8 mouse cellular contexts compared by ENCODE assay signal in genomic region chrX:134599922-134600565, GRCm38 (mm10). TPM values are rescaled to one million over a fixed set of nuclear protein-coding genes. Genes with fewer than 3 reads are reported as not detected.
DNase-seq lines count a peak whose midpoint lies in the region; ATAC-seq and TF ChIP-seq lines count a peak whose summit lies in the region.

No protein-coding gene starts in this region.

- H3K27me3 ChIP-seq in E14TG2a.4 (ENCODE audit: insufficient read depth, low read length), result no peaks in the 10 kb centered on the region
- H3K27me3 ChIP-seq in forebrain, embryonic 14.5 days (replicated peaks; ENCODE audit: control insufficient read depth, insufficient read depth, low read length), result no peaks in the 10 kb centered on the region

- H3K4me2 ChIP-seq in forebrain, embryonic 14.5 days (ENCODE audit: low read length), result peak overlapping the region; percentile 56

- H3K36me3 ChIP-seq in E14TG2a.4 (ENCODE audit: insufficient read depth, low read length) (peaks cover 15% of the 10 kb centered on the region), macrophage (ENCODE audit: inconsistent target) (no peaks in the 10 kb centered on the region)
- no peaks in the 10 kb centered on the region; the same call in 1 of the 2 replicates for H3K36me3 ChIP-seq in forebrain, embryonic 14.5 days (ENCODE audit: control insufficient read depth, insufficient read depth, low read length)

- peaks cover 93% of the 10 kb centered on the region for H3K79me2 ChIP-seq in macrophage (ENCODE audit: inconsistent target)

- 32% methylated on average over 10 of the region's 10 CpGs for WGBS in forebrain, embryonic 14.5 days
- 17% methylated on average over 9 of the region's 10 CpGs for WGBS in macrophage (ENCODE audit: missing documents)

- H3K4me1 ChIP-seq in E14TG2a.4 (replicated peaks; ENCODE audit: low read depth, low read length), result peaks cover 27% of the 10 kb centered on the region
- H3K4me1 ChIP-seq in forebrain, embryonic 14.5 days (ENCODE audit: control insufficient read depth, insufficient read depth, low read length), result peaks cover 3% of the 10 kb centered on the region

- ATAC-seq in forebrain, embryonic 14.5 days, result 0 out of 2 replicates have a peak, but pooled peaks have one; percentile 1

- no peak for DNase-seq in gastrocnemius, adult 2 months
- DNase-seq in gastrocnemius, postnatal 10 days, result no peak
- DNase-seq in forebrain, embryonic 14.5 days (ENCODE audit: low spot score), result no peak
- DNase-seq in urinary bladder, adult 2 months (ENCODE audit: low spot score), result no peak
- DNase-seq in thymus, postnatal 10 days (ENCODE audit: low spot score in 2 of 2), result no peak
- no peak for DNase-seq in adrenal gland, postnatal 36 days

- H3K9me3 ChIP-seq in E14TG2a.4 (ENCODE audit: low read length), result no peaks in the 10 kb centered on the region
- H3K9me3 ChIP-seq in forebrain, embryonic 14.5 days (replicated peaks; ENCODE audit: control insufficient read depth, low read length), result no peaks in the 10 kb centered on the region

- intact Hi-C loops in gastrocnemius, adult 2 months (cut with DNase I), result loop anchor here (2.0 to 10.0 kb wide), 3 partner anchors 15 to 315 kb away; partner anchors contain the start of gene Rpl36a

- H3K9ac ChIP-seq in forebrain, embryonic 14.5 days (ENCODE audit: low read length), result peak overlapping the region; percentile 52

- no peak for TF ChIP-seq CTCF in gastrocnemius, adult 2 months (IDR thresholded peaks at IDR 0.05)
- no peak for TF ChIP-seq CTCF in E14TG2a.4 (conservative IDR thresholded peaks at IDR 0.05; ENCODE audit: low read length)

- H3K27ac ChIP-seq in gastrocnemius, adult 2 months, result peak overlapping the region; percentile 97
- H3K27ac ChIP-seq in forebrain, embryonic 14.5 days (ENCODE audit: low read depth, low read length), result 0 out of 2 replicates have a peak overlapping the region, but pooled peaks have one; percentile 22
- peak overlapping the region; percentile 95 for H3K27ac ChIP-seq in macrophage

- peak overlapping the region; percentile 75 for H3K4me3 ChIP-seq in gastrocnemius, adult 2 months
- H3K4me3 ChIP-seq in E14TG2a.4 (replicated peaks; ENCODE audit: low read length) (peak overlapping the region; percentile 86), macrophage (ENCODE audit: inconsistent target) (peak overlapping the region; percentile 76)
- peak overlapping the region; percentile 45 for H3K4me3 ChIP-seq in forebrain, embryonic 14.5 days (ENCODE audit: low read depth, low read length)

RNA-seq across cellular contexts. Expression of gene Gla, which starts 0.9 kb away (rescaled TPM):
- total RNA-seq in gastrocnemius, adult 2 months (2021), result 1 to 10 TPM; 1.6 to 1.8 TPM
- 1 to 10 TPM; 2.0 to 2.5 TPM for total RNA-seq in gastrocnemius, postnatal 10 days (2021)
- polyA plus RNA-seq in forebrain, embryonic 14.5 days (2014; fragmentation: Nextera tagmentation; extraction: Ambion mirVana), result 2.3 and 3.0 TPM in 2 replicates
- 10 to 100 TPM; 10.9 to 59.2 (median 41.3) TPM for total RNA-seq in macrophage (2018; cell fraction: chromatin; rRNA removed)
- total RNA-seq in macrophage (2018; cell fraction: cytosol; rRNA removed), result 100 to 1,000 TPM; 171 to 247 (median 204) TPM
- 100 to 1,000 TPM in 24 of 26 experiments, 10 to 100 TPM in 2; 45.0 to 210 (median 166) TPM for total RNA-seq in macrophage (2018; cell fraction: nucleus; rRNA removed)
- polyA plus RNA-seq in macrophage (2018), result 134 to 148 TPM (median 144 TPM) in 3 replicates
- 5.4 and 5.8 TPM in 2 replicates for polyA plus RNA-seq in urinary bladder, adult 2 months (2012; rRNA removed)
- 10 to 100 TPM; 10.3 to 12.2 TPM for total RNA-seq in adrenal gland, postnatal 36 days (2021)

RNA-seq across cellular contexts. Expression of gene Hnrnph2, which starts 0.9 kb away (rescaled TPM):
- total RNA-seq in gastrocnemius, adult 2 months (2021), result 10 to 100 TPM; 51.6 to 52.9 TPM
- 10 to 100 TPM; 59.1 to 65.2 TPM for total RNA-seq in gastrocnemius, postnatal 10 days (2021)
- polyA plus RNA-seq in forebrain, embryonic 14.5 days (2014; fragmentation: Nextera tagmentation; extraction: Ambion mirVana), result 108 and 109 TPM in 2 replicates
- 100 to 1,000 TPM in 2 of 26 experiments, 10 to 100 TPM in 24; 30.2 to 113 (median 69.6) TPM for total RNA-seq in macrophage (2018; cell fraction: chromatin; rRNA removed)
- 100 to 1,000 TPM; 100 to 142 (median 120) TPM for total RNA-seq in macrophage (2018; cell fraction: cytosol; rRNA removed)
- 100 to 1,000 TPM; 117 to 188 (median 144) TPM for total RNA-seq in macrophage (2018; cell fraction: nucleus; rRNA removed)
- polyA plus RNA-seq in macrophage (2018), result 110 to 217 TPM (median 123 TPM) in 3 replicates
- 63.8 and 66.5 TPM in 2 replicates for polyA plus RNA-seq in urinary bladder, adult 2 months (2012; rRNA removed)
- total RNA-seq in adrenal gland, postnatal 36 days (2021), result 100 to 1,000 TPM; 104 to 115 TPM

RNA-seq across cellular contexts. Expression of gene Rpl36a, which starts 14.6 kb away (rescaled TPM):
- 100 to 1,000 TPM in 1 of 2 experiments, 10 to 100 TPM in 1; 93.2 to 124 TPM for total RNA-seq in gastrocnemius, adult 2 months (2021)
- 100 to 1,000 TPM; 251 to 261 TPM for total RNA-seq in gastrocnemius, postnatal 10 days (2021)
- polyA plus RNA-seq in forebrain, embryonic 14.5 days (2014; fragmentation: Nextera tagmentation; extraction: Ambion mirVana), result 236 and 310 TPM in 2 replicates
- 100 to 1,000 TPM in 1 of 26 experiments, 10 to 100 TPM in 21, 1 to 10 TPM in 4; 6.0 to 117 (median 19.9) TPM for total RNA-seq in macrophage (2018; cell fraction: chromatin; rRNA removed)
- total RNA-seq in macrophage (2018; cell fraction: cytosol; rRNA removed), result 100 to 1,000 TPM; 171 to 567 (median 285) TPM
- total RNA-seq in macrophage (2018; cell fraction: nucleus; rRNA removed), result 10 to 100 TPM; 20.5 to 83.5 (median 44.0) TPM
- 215 to 617 TPM (median 581 TPM) in 3 replicates for polyA plus RNA-seq in macrophage (2018)
- polyA plus RNA-seq in urinary bladder, adult 2 months (2012; rRNA removed), result 1,373 and 1,449 TPM in 2 replicates
- total RNA-seq in adrenal gland, postnatal 36 days (2021), result 100 to 1,000 TPM; 243 to 272 TPM

RNA-seq across cellular contexts. Expression of gene Btk, which starts 16.7 kb away (rescaled TPM):
- under 1 TPM; 0.22 to 0.23 TPM for total RNA-seq in gastrocnemius, adult 2 months (2021)
- 1 to 10 TPM in 1 of 2 experiments, under 1 TPM in 1; 0.78 to 1.3 TPM for total RNA-seq in gastrocnemius, postnatal 10 days (2021)
- 0.28 and 0.31 TPM in 2 replicates for polyA plus RNA-seq in forebrain, embryonic 14.5 days (2014; fragmentation: Nextera tagmentation; extraction: Ambion mirVana)
- total RNA-seq in macrophage (2018; cell fraction: chromatin; rRNA removed), result 100 to 1,000 TPM in 10 of 26 experiments, 10 to 100 TPM in 16; 17.4 to 128 (median 93.5) TPM
- 10 to 100 TPM; 38.5 to 76.3 (median 61.3) TPM for total RNA-seq in macrophage (2018; cell fraction: cytosol; rRNA removed)
- 10 to 100 TPM; 19.3 to 90.1 (median 57.6) TPM for total RNA-seq in macrophage (2018; cell fraction: nucleus; rRNA removed)
- polyA plus RNA-seq in macrophage (2018), result 63.3 to 94.7 TPM (median 69.5 TPM) in 3 replicates
- polyA plus RNA-seq in urinary bladder, adult 2 months (2012; rRNA removed), result 2.1 and 3.0 TPM in 2 replicates
- 1 to 10 TPM in 1 of 2 experiments, under 1 TPM in 1; 0.79 to 1.0 TPM for total RNA-seq in adrenal gland, postnatal 36 days (2021)

RNA-seq across cellular contexts. Expression of gene Timm8a1, which starts 58.4 kb away (rescaled TPM):
- total RNA-seq in gastrocnemius, adult 2 months (2021), result 10 to 100 TPM in 1 of 2 experiments, 1 to 10 TPM in 1; 8.8 to 17.0 TPM
- 10 to 100 TPM; 16.1 to 19.7 TPM for total RNA-seq in gastrocnemius, postnatal 10 days (2021)
- polyA plus RNA-seq in forebrain, embryonic 14.5 days (2014; fragmentation: Nextera tagmentation; extraction: Ambion mirVana), result 53.8 and 55.2 TPM in 2 replicates
- 1 to 10 TPM in 23 of 26 experiments, under 1 TPM in 1, not detected in 2; 0.90 to 5.5 (median 2.0) TPM for total RNA-seq in macrophage (2018; cell fraction: chromatin; rRNA removed)
- 10 to 100 TPM in 14 of 26 experiments, 1 to 10 TPM in 12; 7.7 to 11.9 (median 10.1) TPM for total RNA-seq in macrophage (2018; cell fraction: cytosol; rRNA removed)
- total RNA-seq in macrophage (2018; cell fraction: nucleus; rRNA removed), result 10 to 100 TPM in 1 of 26 experiments, 1 to 10 TPM in 25; 1.8 to 10.8 (median 4.4) TPM
- polyA plus RNA-seq in macrophage (2018), result 8.9 to 25.3 TPM (median 13.0 TPM) in 3 replicates
- polyA plus RNA-seq in urinary bladder, adult 2 months (2012; rRNA removed), result 8.6 and 9.2 TPM in 2 replicates
- 10 to 100 TPM; 39.3 to 42.9 TPM for total RNA-seq in adrenal gland, postnatal 36 days (2021)

Comparison
In these comparisons a context has a peak if more than half of its experiments do, and no peak if none do; other contexts are left out.
1. H3K27ac ChIP-seq: peak in every context shown above with its lines; median percentile 97 in gastrocnemius, adult 2 months; 95 in macrophage; 22 in forebrain, embryonic 14.5 days.